Mouse (Mus musculus) midbrain, embryonic 11.5 days (tissue): ENCODE measurements around the gene Zfp93. TPM values are rescaled to one million over a fixed set of nuclear protein-coding genes. Genes with fewer than 3 reads are reported as not detected.

Source experiments
- ATAC-seq: fragments of 200-750 bp; cut with Nextera tagmentation; 2 replicates; pipeline ENCODE4 v1.8.0; 2017; ENCODE audit warnings: moderate TSS enrichment, moderate library complexity; ENCODE audit not compliant: low FRiP score
- DNase-seq: peaks from one replicate; pipeline ENCODE4 v3.0.0; 2015; ENCODE audit warnings: low spot score; ENCODE audit errors: missing footprints
- H3K27ac ChIP-seq: fragments of 300-500 bp; sonication (generic); 2 replicates; pipeline ENCODE4 v1.5.1; 2014; ENCODE audit warnings: low read depth, low read length
- H3K27me3 ChIP-seq: fragments of 300-500 bp; sonication (generic); 2 replicates; pipeline ENCODE4 v1.6.1; 2014; ENCODE audit warnings: mild to moderate bottlenecking, low read length, moderate library complexity, mixed read lengths; ENCODE audit not compliant: control insufficient read depth, insufficient read depth
- H3K36me3 ChIP-seq: fragments of 300-500 bp; sonication (generic); 2 replicates; pipeline ENCODE4 v1.6.1; 2014; ENCODE audit warnings: mild to moderate bottlenecking, low read length, moderate library complexity, mixed read lengths; ENCODE audit not compliant: control insufficient read depth, insufficient read depth
- H3K4me1 ChIP-seq: fragments of 300-500 bp; sonication (generic); 2 replicates; pipeline ENCODE4 v1.6.1; 2014; ENCODE audit warnings: low read length; ENCODE audit not compliant: control insufficient read depth, insufficient read depth
- H3K4me2 ChIP-seq: fragments of 300-500 bp; sonication (generic); 2 replicates; pipeline ENCODE4 v1.6.1; 2014; ENCODE audit warnings: mild to moderate bottlenecking, moderate library complexity
- H3K4me3 ChIP-seq: fragments of 300-500 bp; sonication (generic); 2 replicates; pipeline ENCODE4 v1.5.1; 2014; ENCODE audit warnings: low read depth, low read length
- H3K9ac ChIP-seq: fragments of 300-500 bp; sonication (generic); 2 replicates; pipeline ENCODE4 v1.6.1; 2014; ENCODE audit warnings: low read length
- H3K9me3 ChIP-seq: fragments of 300-500 bp; sonication (generic); 2 replicates; pipeline ENCODE4 v1.6.1; 2016; ENCODE audit warnings: low read length; ENCODE audit not compliant: control insufficient read depth
- WGBS: fragments of 180-500 bp; shearing (Covaris S2); extraction: QIAGEN DNeasy Blood & Tissue Kit; methylation state at CpG from one replicate; pipeline ENCODE4 v1.1.7; 2014; 5-methylcytosine and 5-hydroxymethylcytosine counted together
- polyA plus RNA-seq: library from polyadenylated mRNA; unstranded; fragments of >200 nt; fragmentation: Nextera tagmentation; extraction: Ambion mirVana; gene quantifications from 2 replicates; pipeline ENCODE4 v1.2.1, GENCODE M21; 2014

Gene Zfp93
- polyA plus RNA-seq, 1 experiment from 2014 or later: 8.8 TPM

GRCm38 (mm10) chr7:24297361-24298095 is 27.3 kb downstream of the Zfp93 start:
- ATAC-seq (no peak), DNase-seq (peak; percentile 68)
- H3K4me2 ChIP-seq: peak overlapping the region; percentile 89
- peaks cover 15% of the 10 kb centered on the region for H3K4me1 ChIP-seq
- peak overlapping the region; percentile 72 for H3K9ac ChIP-seq
- no peak overlapping the region; the same call in 1 of the 2 replicates for H3K27ac ChIP-seq
- H3K36me3 ChIP-seq: peaks cover 16% of the 10 kb centered on the region
- H3K4me3 ChIP-seq: no peak overlapping the region
- H3K27me3 ChIP-seq: no peaks in the 10 kb centered on the region
- 90% methylated on average over 15 of the region's 15 CpGs for WGBS
- H3K9me3 ChIP-seq: no peaks in the 10 kb centered on the region

- peak overlapping the region; percentile 82 for H3K27ac ChIP-seq
Observed at GRCm38 (mm10) chr7:24298635-24298972, 28.4 kb downstream of the Zfp93 start.

GRCm38 (mm10) chr7:24298973-24299708 is 28.9 kb downstream of the Zfp93 start:
- no peaks in the 10 kb centered on the region for H3K27me3 ChIP-seq
- peak overlapping the region; percentile 82 for H3K27ac ChIP-seq
- H3K4me2 ChIP-seq: peak overlapping the region; percentile 89
- DNase-seq (peak; percentile 97), ATAC-seq (peak; percentile 87)
- peak overlapping the region; percentile 51 for H3K4me3 ChIP-seq
- peaks cover 18% of the 10 kb centered on the region for H3K36me3 ChIP-seq
- H3K4me1 ChIP-seq: peaks cover 15% of the 10 kb centered on the region
- H3K9me3 ChIP-seq: no peaks in the 10 kb centered on the region
- peak overlapping the region; percentile 72 for H3K9ac ChIP-seq
- WGBS: under 1% methylated on average over 46 of the region's 47 CpGs

More at GRCm38 (mm10) chr7:24298635-24298972, 28.4 kb downstream of the Zfp93 start:
- peaks cover 18% of the 10 kb centered on the region for H3K36me3 ChIP-seq
- H3K9ac ChIP-seq: peak overlapping the region; percentile 72
- peak overlapping the region; percentile 89 for H3K4me2 ChIP-seq
- ATAC-seq (peak; percentile 39), DNase-seq (no peak)
- no peaks in the 10 kb centered on the region for H3K9me3 ChIP-seq
- H3K4me1 ChIP-seq: peaks cover 15% of the 10 kb centered on the region
- 0% methylated on average over 12 of the region's 12 CpGs for WGBS
- no peaks in the 10 kb centered on the region for H3K27me3 ChIP-seq
- peak overlapping the region; percentile 51 for H3K4me3 ChIP-seq

GRCm38 (mm10) chr7:24299823-24300481 is 29.7 kb downstream of the Zfp93 start:
- Histone ChIP-seq H3K4me1 (peaks cover 15% of the 10 kb centered on the region), H3K4me3 (peak overlapping the region; percentile 51), H3K4me2 (peak overlapping the region; percentile 89), H3K9me3 (no peaks in the 10 kb centered on the region), H3K9ac (peak overlapping the region; percentile 72), H3K27me3 (no peaks in the 10 kb centered on the region), H3K27ac (peak overlapping the region; percentile 30; the same call in 1 of the 2 replicates), H3K36me3 (peaks cover 12% of the 10 kb centered on the region)
- peak; percentile 91 for DNase-seq
- ATAC-seq: peak; percentile 45
- under 1% methylated on average over 18 of the region's 18 CpGs for WGBS

- H3K27me3 ChIP-seq: no peaks in the 10 kb centered on the region
- peaks cover 9% of the 10 kb centered on the region for H3K36me3 ChIP-seq
- H3K4me3 ChIP-seq: peak within 1 kb of the TSS; percentile 51
- H3K9me3 ChIP-seq: no peaks in the 10 kb centered on the region
- H3K4me2 ChIP-seq: peak within 1 kb of the TSS; percentile 89
- H3K27ac ChIP-seq: peak within 1 kb of the TSS; percentile 30; the same call in 1 of the 2 replicates
- DNase-seq: peak; percentile 98
- peaks cover 15% of the 10 kb centered on the region for H3K4me1 ChIP-seq
- peak within 1 kb of the TSS; percentile 72 for H3K9ac ChIP-seq
- 2% methylated on average over 13 of the region's 13 CpGs for WGBS
- ATAC-seq: peak; percentile 70
Observed at GRCm38 (mm10) chr7:24300771-24301282, 30.6 kb downstream of the Zfp93 start, which contains the start of gene Zfp61. TSS of gene Zfp61 (minus strand) at chr7:24301232.

- peaks cover 5% of the 10 kb centered on the region for H3K36me3 ChIP-seq
- H3K9ac ChIP-seq: peak overlapping the region; percentile 85
- ATAC-seq: no peak; the same call in 1 of the 2 replicates
- H3K4me2 ChIP-seq: peak overlapping the region; percentile 76
- H3K4me3 ChIP-seq: peak overlapping the region; percentile 59
- H3K9me3 ChIP-seq: no peaks in the 10 kb centered on the region
- peaks cover 9% of the 10 kb centered on the region for H3K4me1 ChIP-seq
- 33% methylated on average over 29 of the region's 29 CpGs for WGBS
- no peaks in the 10 kb centered on the region for H3K27me3 ChIP-seq
- H3K27ac ChIP-seq: no peak overlapping the region
- no peak for DNase-seq
Observed at GRCm38 (mm10) chr7:24315726-24316566, 45.7 kb downstream of the Zfp93 start.

GRCm38 (mm10) chr7:24316567-24317092 is 46.4 kb downstream of the Zfp93 start, which contains the start of gene Zfp94:
TSS of gene Zfp94 (minus strand) at chr7:24316666.
- peak within 1 kb of the TSS; percentile 59 for H3K4me3 ChIP-seq
- DNase-seq (peak; percentile 98), ATAC-seq (peak; percentile 95)
- H3K4me2 ChIP-seq: peak within 1 kb of the TSS; percentile 76
- H3K9me3 ChIP-seq: no peaks in the 10 kb centered on the region
- peaks cover 3% of the 10 kb centered on the region; the same call in 1 of the 2 replicates for H3K36me3 ChIP-seq
- WGBS: under 1% methylated on average over 33 of the region's 33 CpGs
- peak within 1 kb of the TSS; percentile 85 for H3K9ac ChIP-seq
- H3K27ac ChIP-seq: no peak within 1 kb of the TSS
- peaks cover 9% of the 10 kb centered on the region for H3K4me1 ChIP-seq
- no peaks in the 10 kb centered on the region for H3K27me3 ChIP-seq

GRCm38 (mm10) chr7:24318942-24319341 is 48.7 kb downstream of the Zfp93 start:
- Histone ChIP-seq H3K27ac (no peak overlapping the region), H3K4me3 (no peak overlapping the region), H3K9ac (no peak overlapping the region), H3K27me3 (no peaks in the 10 kb centered on the region), H3K4me2 (no peak overlapping the region), H3K36me3 (no peaks in the 10 kb centered on the region), H3K4me1 (peaks cover 9% of the 10 kb centered on the region), H3K9me3 (no peaks in the 10 kb centered on the region)
- WGBS: 83% methylated on average over 6 of the region's 6 CpGs
- DNase-seq (no peak), ATAC-seq (no peak)
